Mouse (Mus musculus) 3134 (cell line): Measurements from ENCODE around the gene Tmsb15b2.
"Not testable (repeated sequence)": the region's sequence is repeated elsewhere in the genome, so short reads cannot be mapped to it uniquely, and the experiment has no call there.

ENCODE experiments used
- DNase-seq: peaks from one replicate; pipeline ENCODE4 v3.0.0-alpha.2; 2011; ENCODE audit warnings: low spot score; ENCODE audit not compliant: insufficient read length; ENCODE audit errors: extremely low read depth

The Tmsb15b2 gene

GRCm38 (mm10) chrX:136975397-136975796 is at the start of gene Tmsb15b2:
Tmsb15b2 (minus strand) TSS chrX:136975497.
- not testable (repeated sequence) for DNase-seq

GRCm38 (mm10) chrX:137019310-137019709 is 44.0 kb upstream of the Tmsb15b2 start:
- DNase-seq = no peak

GRCm38 (mm10) chrX:137017668-137018067 is 42.4 kb upstream of the Tmsb15b2 start:
- DNase-seq = no peak

DNA sequence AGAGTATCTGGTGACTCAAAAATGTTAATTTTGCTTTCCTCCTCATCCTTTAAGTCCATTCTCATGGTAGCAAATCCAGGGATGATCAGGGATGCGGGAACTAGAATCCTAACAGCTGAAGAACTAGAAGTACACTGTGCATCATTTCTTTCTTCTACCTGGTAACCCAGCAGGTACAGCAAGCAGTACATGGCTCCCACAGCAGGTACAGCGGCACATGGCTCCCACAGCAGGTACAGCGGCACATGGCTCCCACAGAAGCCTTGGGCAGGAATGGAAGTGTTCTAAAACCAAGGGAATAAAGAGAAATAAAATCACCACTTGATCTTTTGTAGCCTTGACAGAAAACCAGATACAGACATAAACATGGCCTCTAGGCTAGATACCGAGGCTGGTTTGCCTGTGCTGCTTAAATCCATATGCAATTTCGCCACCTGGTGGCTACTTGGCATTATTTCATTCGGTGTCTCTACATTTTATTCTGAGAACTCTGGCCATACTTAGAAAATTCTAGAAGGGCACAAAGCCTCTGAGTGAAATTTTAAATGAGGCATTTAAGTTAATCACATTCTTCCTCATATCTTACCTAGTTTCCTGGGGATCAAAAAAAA is 39.9 kb upstream of the Tmsb15b2 start:
- no peak for DNase-seq

DNA sequence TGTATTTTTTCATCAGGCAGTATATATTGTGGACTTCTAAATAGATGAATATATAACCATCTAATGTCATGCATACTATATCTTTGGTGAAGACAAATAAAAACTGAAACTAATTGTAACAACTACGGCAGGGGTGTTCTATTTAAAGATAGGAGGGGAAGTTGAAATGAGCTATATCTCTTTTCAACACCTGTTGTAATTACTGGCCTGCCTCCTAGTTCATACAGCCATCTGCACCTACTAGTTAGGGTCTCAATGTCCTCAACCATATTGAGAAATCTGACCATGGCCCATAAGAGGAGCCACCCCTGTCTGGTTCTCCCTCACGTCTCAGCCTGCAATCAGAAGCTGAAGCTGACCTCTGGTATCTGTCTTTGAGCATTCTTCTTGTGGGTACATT is 21.0 kb upstream of the Tmsb15b2 start:
- DNase-seq = no peak

- DNase-seq = no peak
Observed at GRCm38 (mm10) chrX:136993641-136994040, 18.3 kb upstream of the Tmsb15b2 start.

GRCm38 (mm10) chrX:136992978-136993547 is 17.8 kb upstream of the Tmsb15b2 start, which contains the start of gene Zcchc18:
Zcchc18 (plus strand) TSS chrX:136993155.
- DNase-seq = no peak

DNA sequence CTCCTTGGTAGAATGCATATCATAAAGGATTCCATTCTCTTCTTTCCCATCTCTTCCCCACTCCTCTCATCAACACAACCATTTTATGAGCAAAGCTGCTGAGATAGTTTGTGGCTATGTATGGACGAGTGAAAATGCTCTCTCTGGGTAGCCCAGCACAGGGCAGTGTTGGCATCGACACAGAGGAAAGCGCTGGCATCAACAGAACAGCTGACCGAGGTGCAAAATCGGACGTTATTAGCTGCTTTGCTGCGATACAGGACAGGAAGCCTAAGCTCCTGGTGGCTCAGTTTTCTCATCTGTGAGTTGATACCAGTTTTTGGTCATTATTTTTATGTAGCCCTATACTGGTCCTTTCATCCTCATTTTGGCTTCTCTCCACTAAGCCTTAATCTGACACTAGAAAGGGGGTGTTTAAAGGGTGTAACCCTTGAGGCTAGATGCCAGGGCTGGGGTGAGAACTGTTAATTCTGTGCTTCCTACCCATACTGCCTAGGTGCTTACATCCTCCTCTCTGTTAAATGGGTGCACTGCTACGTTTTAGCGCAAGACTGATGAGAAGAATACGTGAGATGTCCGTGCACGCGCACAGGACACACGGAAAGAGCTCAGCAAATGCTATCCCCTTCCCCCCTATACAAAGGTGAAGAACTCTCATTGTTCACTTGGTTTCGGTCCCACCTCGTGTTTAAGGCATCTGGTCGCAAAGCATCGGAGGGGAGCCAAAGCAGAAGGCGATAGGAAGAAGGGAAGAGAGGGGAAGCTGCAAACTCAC is 17.1 kb upstream of the Tmsb15b2 start:
- no peak for DNase-seq

DNA sequence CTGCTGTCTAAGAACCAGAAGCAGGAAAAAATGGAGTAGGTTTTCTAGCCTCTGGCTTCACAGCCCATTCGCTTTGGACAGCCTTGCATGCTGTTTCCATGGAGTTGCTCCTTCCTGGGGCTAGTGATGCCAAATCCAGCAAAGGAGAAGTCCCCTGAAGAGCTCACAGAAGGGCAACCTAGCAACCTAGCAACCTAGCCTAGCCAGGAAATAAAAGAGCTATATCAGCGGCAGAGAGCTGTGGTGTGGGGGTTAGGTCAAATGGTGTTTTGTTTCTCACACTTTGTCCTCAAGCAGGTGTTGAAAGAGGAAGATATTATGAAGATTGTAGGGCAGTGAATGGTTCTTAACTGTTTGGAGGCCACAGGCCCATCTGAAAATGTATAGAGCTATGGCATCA is 16.0 kb upstream of the Tmsb15b2 start:
- DNase-seq = no peak

DNA sequence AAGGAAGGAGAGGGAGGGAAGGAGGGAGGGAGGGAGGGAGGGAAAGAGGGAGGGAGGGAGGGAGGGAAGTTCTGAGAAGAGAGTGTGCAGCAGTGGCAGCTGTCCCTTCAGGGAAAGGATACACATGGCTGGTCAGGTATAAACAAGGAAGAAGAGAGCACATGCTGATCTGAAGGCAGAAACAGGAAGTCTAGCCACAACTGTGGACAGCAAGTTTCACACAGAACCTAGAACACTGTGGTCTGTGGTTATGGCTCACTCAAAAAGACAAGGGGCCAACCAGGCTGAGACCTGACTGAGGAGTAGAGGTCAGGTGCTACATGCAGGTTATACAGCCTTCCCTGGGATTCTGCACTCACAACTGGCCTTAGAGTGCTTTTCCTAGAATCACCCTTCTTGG is 10.7 kb upstream of the Tmsb15b2 start:
- no peak for DNase-seq

GRCm38 (mm10) chrX:136978616-136979015 is 3.3 kb upstream of the Tmsb15b2 start:
- DNase-seq = no peak

GRCm38 (mm10) chrX:136976424-136977084 is 1.3 kb upstream of the Tmsb15b2 start, which contains the start of the genes Tmsb15l and Tmsb15b1:
Tmsb15l (minus strand) TSS chrX:136976869.
Tmsb15b1 (minus strand) TSS chrX:136976874.
- no peak for DNase-seq

- DNase-seq = no peak
Observed at GRCm38 (mm10) chrX:136959688-136960087, 15.6 kb downstream of the Tmsb15b2 start.

GRCm38 (mm10) chrX:136958300-136958699 is 17.0 kb downstream of the Tmsb15b2 start:
- DNase-seq = not testable (repeated sequence)

DNA sequence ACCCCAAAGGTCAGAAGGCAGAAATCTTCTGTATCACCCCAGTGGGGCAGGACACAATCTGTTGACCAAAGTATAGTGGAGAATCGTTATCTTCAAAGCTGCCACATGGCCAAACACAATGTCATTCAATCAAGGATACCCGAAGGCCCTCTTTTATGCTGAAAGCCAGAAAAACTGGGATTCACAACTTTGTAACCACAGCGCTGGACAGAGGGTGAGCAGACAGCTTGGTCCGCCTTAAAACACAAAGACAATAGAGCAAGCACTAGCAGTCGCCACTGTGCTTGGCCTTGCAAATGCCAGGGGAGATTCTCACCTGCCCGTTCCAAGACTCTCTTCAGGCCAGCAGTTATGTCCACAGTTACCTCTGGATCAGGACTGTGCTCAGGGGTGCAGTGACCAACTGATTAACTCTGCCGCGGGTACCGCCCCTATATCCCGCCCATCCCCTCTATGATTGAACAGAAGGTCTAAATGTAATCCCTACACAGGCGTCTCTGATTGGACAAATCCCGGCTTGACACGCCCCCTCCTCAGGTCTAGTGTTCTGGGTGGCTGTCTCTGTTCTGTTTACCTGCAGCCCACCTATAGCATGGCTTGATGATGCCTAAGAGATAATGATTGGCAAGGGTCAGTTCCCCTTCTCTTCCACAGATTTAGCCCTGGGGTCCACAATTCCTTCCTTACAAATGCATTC is 17.6 kb downstream of the Tmsb15b2 start:
- DNase-seq = not testable (repeated sequence)

GRCm38 (mm10) chrX:136937985-136938384 is 37.3 kb downstream of the Tmsb15b2 start:
- DNase-seq = no peak

GRCm38 (mm10) chrX:136927031-136927430 is 48.3 kb downstream of the Tmsb15b2 start, which contains the start of gene H2bfm:
H2bfm (plus strand) TSS chrX:136927325.
- no peak for DNase-seq

- DNase-seq = no peak
Observed at GRCm38 (mm10) chrX:136925863-136926262, 49.4 kb downstream of the Tmsb15b2 start.
